Mouse (Mus musculus): ENCODE measurements around the gene Tom1l2.

- TF ChIP-seq CTCF (IDR thresholded peaks at IDR 0.05; ENCODE audit: low read depth) = no peak
- TF ChIP-seq EP300 (IDR thresholded peaks at IDR 0.05; ENCODE audit: low read depth) = no peak
Measured at GRCm38 (mm10) chr11:60383518-60383917, 30.8 kb upstream of the Tom1l2 start.
